Mouse (Mus musculus): ENCODE results near the gene Tubgcp6.

Tubgcp6 gene

DNA sequence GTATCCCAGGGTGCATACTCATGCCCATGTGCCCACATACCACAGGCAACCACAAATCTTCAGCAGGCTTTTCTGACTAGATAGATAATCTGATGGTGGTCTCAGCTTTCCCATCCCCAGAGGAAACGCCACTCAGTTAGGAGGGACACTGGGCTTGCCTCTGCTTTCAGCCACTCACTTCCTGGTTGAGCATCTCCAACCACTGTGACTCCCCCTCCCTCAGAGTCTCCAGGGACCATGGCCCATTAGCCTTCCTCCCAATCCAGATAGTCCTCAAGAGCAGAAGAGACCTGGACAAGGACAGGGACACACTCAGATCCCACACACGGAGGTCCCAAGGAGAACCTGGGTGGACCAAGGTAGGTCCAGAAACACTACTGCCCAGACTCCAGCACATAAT is 20.2 kb upstream of the Tubgcp6 start:
- in situ Hi-C loops (cut with MboI, MseI), result no loop called here

DNA sequence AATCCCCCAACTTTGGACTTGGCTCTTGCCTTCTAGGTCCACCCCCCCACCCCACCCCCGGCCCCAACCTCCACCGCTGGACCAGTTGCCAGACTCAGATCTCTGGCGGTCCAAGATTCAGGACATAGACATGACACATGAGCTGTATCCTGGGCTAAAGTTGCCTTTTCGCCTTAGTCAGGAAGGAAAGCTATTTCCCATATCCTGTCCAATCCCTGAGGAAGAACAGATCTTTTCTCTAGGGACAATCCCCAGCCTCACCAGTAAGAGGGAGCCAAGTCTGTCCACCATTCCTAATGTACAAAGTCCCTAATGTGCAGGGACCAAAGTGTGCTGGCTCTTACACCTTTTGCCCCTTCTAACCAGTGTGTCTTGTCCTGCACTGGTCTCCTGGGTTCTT is 19.0 kb upstream of the Tubgcp6 start:
- in situ Hi-C loops (cut with MboI, MseI), result no loop called here

DNA sequence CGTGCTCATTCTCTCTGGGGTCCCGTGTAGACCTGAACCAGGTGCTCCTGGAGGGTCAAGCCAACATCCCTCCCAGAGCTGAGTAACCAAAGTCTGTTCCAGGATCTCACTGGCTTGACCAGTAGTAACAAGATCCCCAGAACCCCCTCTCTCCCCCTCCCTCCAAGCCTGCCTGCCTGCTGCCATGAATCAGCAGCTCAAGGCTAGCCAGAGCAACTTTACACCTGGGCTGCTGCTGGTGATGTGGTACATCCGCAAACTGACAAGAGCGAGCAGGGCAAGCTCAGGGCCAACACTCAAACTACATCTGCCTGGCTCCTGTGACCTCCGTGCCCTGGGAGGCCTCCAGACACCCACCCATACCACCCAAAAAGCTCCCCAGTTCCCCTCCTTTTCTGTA is 18.5 kb upstream of the Tubgcp6 start:
- in situ Hi-C loops (cut with MboI, MseI), result no loop called here

DNA sequence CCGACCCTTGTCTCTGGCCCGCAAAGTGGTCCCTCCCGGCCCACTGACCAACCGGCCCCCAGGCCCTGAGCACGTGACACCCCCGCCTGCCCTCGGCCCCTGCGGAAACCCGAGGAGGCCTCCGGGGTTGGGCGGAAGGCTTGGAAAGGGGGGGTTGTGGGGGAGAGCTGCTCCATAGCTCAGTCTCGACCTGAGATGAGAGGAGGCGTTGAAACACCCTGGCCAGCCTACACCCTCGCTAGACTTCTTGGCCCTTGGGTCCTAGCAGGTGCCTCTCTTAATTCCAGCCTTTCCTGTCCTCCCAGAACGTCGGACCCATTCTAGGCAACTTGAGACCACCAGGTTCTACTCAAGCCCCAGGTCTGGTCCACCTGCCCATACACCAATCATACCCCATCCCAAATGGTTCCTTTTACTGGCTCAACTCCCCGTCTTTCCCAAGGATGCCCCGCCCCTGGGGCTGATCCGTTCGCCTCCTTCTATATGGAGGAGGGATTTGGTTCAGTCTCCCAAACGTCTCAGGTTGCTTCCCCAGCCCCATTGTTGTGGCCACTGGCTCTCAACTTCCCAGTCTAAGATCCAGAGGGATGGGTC is 17.8 kb upstream of the Tubgcp6 start, which contains the start of gene Mapk12:
TSS of gene Mapk12 (minus strand) at position 45 of the 594 bp plus-strand sequence.
- in situ Hi-C loops (cut with MboI, MseI), result no loop called here

DNA sequence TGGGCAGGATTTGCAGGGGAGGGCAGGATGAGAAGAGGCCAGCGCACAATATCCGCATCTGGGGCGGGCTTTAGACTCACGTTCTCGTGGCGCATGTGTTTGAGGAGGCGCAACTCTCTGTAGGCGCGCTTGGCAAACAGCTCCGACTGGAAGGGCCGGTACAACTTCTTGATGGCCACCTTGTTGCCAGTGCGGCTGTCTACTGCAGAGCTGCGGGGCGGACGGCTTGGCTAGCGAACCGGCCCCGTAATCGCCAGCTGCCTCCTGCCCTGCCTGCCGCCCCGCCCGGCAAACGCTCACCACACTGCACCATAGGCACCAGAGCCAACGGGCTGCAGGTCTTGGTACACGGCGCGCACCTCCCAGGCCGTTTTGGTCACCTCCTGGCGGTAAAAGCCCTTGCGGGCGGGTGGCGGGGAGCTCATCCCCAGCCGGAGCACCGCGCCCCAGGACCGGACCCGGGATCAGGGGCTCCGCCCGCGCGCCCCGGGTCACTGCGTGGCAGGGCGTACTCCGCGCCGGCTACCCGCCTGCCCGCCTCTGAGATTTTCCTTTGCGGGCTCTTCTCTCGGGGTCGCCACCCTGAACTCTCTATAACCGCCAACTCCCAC is 17.2 kb upstream of the Tubgcp6 start:
- in situ Hi-C loops (cut with MboI, MseI), result no loop called here

DNA sequence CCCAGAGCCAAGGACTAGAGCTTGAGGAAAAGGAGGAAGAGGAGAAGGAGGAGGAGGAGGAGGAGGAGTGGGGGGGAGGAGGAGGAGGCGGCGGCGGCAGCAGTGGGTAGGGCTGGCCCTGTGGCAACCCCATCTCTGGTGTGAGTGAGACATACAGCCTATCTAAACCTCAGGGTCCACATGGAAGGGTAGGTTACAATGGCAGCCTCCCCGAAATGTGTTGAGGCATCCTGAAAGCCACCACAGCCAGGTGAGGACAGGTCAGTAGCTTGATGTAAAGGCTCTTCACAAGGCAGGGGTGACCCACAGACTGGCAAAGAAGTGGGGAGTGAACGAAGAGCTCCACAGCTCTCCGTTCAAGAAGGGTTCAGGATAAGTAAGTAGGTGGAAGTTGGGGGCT is 15.6 kb upstream of the Tubgcp6 start:
- in situ Hi-C loops (cut with MboI, MseI), result no loop called here

DNA sequence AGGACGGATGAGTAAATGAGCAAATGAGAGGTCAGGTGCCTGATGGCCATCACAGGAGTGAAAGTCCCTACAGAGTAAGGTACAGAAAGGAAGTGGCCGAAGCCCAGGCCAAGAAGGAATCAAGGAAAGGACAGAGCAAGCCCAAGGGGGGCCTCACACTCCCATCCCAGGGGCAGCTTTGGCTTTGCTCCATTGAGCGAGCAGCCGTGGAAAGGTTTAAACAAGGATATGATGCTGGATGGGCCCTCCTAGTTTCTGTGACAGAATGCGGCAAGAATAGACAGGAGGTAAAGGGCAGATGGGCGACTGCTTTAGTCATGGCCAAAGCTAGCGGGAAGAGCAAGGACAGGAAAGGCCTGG is 15.1 kb upstream of the Tubgcp6 start:
- in situ Hi-C loops (cut with MboI, MseI), result no loop called here

DNA sequence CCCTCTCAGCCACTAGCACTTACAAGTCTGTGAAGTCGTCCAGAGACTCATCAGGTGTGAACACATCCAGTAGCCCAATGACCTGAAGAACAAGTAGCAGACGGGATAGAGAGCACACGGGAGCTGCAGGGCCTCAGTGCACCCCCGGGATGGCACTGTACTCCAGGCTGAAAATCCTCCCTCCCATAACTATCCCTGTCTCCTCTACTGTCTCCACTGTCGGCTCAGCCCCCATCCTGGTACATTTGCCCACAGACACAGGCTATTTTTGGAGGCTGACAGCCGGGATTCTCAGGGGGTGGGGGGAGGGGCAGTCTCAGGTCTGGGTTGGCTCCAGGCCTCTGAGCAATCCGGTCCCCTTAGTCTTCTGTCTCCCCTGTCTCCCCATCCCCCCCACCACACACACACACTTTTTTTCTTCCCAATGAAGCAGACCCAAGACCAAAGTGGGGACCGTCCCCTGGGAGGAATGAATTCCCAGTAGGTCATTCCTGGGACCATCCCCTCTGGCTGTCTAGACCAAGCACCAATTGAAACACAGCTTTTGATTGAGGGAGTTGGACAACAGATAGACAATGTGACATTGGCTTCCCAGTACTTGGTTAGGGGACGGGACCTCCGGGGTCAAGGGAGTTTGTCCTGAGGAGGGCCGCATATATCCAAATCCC is 14.6 kb upstream of the Tubgcp6 start:
- in situ Hi-C loops (cut with MboI, MseI), result no loop called here

DNA sequence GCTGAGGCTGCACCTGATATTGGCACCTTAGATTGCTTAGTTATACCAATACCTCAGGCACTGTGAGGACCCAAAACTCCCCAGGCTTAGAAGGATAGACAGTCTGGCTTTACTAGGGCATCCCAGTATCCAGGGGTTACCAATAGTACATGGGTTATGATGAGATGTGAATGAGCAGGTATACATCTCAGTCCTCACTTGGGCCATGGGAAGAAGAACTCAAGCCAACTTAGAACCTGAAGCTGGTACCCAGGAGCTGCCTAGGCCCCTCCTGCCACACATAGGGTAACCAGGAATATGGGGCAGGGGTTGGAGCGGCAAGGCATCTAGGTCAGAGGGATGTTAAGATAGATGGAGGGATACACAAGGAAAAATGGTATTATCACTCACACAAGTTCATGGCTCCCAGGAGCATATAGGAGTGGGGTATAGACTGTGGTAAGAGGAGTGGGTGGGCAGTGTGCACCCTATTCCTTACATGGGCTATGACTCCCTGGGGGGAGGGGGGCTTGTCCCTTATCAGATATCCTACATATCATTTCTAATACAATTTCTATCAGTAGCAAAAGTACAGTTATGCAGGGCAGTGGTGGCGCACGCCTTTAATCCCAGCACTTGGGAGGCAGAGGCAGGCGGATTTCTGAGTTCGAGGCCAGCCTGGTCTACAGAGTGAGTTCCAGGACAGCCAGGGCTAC is 13.7 kb upstream of the Tubgcp6 start:
- in situ Hi-C loops (cut with MboI, MseI), result no loop called here

DNA sequence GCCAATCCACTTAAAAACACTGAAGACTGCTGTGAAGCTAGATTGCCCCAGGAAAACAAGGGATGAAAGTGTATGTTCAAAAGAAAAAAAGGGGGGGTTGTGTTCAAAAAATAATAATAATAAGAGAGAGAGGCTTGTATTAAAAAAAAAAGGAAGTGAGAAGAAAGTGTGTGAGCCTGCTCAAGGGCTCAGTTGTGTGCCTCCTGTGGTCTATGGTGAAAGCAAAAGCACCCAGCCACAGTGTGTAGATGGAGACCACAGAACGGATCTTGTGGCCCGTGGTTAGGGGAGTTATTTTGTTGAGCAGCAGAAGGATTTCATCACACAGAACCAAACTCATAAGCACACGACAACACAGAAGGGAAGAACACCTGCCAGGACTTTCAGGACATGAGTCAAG is 8.4 kb upstream of the Tubgcp6 start:
- in situ Hi-C loops (cut with MboI, MseI), result no loop called here

DNA sequence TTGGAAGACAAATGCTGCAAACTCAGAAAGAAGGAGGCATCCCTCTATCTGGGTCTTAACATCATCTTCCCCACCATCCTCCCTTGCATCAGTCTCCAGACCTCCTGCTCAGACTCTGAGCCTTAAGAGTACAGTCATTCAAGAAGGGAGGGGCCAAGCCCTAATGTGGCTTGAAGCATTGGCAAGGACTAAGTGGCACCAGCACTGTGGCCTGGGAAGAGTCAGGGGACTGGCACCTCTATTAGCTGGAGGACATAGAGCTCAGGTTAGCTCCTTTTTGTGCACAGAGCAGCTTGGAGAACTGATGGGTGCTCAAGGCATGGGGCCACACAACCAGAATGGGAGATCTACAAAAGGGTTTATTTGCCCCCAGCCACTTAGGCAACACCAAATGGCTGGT is 7.3 kb upstream of the Tubgcp6 start:
- in situ Hi-C loops (cut with MboI, MseI), result no loop called here

DNA sequence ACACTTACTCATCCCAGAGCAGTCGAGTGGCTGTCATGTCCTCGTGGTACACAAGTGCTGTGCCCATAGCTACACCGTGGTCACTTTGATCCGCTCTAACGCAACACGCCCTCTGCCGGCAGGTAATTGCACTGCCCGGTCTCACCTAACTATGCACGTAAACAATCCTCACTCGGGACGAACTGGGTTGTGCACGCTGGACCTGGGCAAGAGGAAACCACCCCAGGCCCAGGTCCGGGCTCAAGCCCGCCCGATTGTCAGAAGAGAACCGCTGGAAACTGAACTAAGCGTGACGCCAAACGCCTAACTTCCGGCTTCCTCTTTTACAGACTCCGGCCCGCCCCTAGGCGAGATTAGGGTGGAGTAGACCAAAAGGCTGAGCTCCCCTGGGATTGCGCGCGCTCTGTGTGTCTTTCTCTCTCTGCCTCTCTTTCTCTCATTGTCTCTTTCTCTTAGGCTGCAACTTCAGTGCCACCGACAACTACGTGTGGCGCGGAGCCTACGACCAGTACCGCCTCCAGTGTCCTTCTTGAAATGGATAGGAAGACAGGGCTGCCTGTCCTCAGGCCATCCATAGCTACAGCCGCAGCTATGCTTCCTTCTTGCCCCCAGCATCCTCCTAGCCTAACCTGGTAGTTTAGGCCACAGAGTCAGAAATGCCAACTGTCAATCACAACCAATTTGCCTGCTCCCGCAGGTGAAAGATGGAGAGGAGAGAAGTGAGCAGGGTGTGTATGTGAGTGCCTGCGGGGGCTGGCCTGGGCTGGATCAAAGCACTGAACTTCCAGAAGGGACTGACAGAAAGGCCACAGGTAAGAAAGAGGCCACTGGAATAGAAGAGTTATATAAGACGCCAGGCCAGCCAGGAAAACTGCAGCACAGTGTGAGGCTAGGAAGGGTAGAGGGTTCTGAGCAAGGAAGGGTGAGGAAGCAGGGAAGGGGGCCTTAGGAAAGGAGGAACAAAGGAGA is 5.8 kb upstream of the Tubgcp6 start, which contains the start of gene Hdac10:
TSS of gene Hdac10 (minus strand) at position 319 of the 969 bp plus-strand sequence.
- in situ Hi-C loops (cut with MboI, MseI), result loop anchor here (5.0 kb wide), 1 partner anchor 64 kb away; no protein-coding TSS in a partner anchor

DNA sequence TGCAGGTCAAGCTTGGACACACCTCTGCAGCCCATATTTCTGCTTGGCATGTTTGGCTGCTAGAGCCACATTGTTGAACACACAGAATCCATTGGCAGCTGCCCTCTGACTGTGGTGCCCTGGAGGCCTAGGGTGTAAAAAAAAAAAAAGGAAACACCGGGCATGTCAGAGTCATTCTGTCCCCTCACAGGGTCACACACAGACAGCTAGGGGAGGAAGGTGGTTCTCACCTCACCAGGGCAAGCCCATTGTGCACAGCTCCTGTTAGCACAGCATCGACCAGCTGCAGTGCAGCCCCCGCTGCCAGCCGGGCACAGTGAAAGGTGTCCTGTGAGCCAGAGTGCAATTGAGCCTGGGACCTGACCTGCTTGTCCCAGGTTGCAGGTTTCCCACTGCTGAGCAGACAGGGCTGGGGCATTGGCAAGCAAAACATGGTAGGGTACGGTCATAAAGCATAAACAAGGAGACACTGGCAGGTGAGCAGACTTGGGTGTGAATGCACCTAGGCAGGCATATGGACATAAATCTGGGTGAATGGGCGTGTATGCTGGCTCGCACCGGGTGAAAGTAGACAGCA is 4.5 kb upstream of the Tubgcp6 start:
- in situ Hi-C loops (cut with MboI, MseI), result loop anchor here (5.0 kb wide), 1 partner anchor 65 kb away; no protein-coding TSS in a partner anchor

DNA sequence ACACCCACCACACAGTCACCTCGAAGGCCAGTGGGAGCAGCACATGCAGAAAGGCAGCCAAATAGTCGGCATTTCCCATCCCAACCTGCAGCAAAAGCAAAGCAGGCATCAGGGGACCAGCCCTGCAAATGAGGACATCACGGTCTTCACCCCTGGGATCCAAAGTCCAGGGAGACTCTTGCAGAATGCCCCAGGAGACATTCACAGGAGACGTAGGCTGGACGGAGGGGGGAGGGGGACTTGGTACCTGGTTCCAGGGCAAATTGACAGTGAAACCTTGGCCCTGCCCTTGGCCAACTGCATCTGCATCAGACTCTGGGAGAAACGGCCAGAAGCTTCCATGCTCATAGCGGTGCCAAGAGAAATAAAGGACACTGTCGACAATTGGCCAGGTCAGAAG is 3.7 kb upstream of the Tubgcp6 start:
- in situ Hi-C loops (cut with MboI, MseI), result loop anchor here (5.0 kb wide), 1 partner anchor 66 kb away; no protein-coding TSS in a partner anchor

DNA sequence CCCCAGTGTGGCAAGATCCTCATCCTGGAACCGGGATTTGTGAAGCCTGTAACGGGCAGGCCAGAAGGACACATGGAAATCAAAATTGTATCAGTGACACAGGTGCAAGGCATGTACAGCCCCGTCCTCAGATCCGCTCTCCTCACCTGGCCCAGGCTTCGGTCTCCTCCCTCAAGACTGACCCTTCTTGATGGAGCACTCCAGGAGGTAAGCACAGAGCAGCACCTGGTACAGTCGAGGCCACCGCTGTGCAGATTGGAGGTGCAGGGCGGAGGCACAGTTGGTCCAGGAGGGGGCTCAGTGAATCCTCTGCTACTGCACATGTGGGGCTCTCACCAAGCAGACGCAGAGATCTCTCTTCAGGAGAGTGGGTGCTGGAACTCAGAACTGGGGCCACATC is 2.4 kb upstream of the Tubgcp6 start:
- in situ Hi-C loops (cut with MboI, MseI), result loop anchor here (5.0 kb wide), 1 partner anchor 67 kb away; no protein-coding TSS in a partner anchor

DNA sequence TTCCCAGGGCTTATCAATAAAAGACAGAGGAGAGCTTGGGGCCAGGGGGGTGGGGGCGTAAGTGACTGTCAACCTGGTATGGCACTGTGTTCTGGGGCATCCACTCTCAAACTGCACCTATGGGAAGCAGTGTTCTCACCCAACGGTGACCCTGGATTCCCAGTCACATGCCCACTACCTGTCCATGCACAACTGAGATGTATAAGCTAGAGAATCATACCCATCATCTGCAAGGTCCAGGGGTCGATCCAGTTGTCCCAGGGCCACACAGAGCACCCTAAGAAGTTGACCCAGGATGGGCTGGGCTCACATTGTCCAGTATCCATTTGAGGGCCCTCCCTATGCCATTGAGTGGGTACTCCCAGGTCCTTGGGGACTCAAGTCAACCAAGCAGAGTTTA is 1.4 kb upstream of the Tubgcp6 start:
- in situ Hi-C loops (cut with MboI, MseI), result no loop called here

DNA sequence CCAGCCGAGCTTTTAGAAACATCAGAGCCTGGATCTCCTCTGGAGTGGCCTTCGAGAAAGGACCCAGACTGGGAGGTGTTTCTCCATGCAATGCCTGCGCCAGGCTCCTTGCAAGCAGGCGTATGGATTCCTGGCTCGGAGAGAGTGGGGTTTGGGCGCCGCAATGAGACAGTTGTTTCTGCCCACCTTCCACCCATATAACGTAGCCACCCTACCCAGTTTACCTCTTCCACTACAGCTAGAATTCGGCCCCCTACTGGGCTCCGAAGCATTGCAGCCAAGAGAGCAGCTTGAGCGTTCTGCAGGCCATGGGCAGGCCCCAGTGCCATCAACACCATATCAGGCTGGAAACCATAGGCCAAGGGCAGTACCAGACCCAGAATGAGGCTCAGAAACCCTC is 683 bp upstream of the Tubgcp6 start:
- in situ Hi-C loops (cut with MboI, MseI), result no loop called here

DNA sequence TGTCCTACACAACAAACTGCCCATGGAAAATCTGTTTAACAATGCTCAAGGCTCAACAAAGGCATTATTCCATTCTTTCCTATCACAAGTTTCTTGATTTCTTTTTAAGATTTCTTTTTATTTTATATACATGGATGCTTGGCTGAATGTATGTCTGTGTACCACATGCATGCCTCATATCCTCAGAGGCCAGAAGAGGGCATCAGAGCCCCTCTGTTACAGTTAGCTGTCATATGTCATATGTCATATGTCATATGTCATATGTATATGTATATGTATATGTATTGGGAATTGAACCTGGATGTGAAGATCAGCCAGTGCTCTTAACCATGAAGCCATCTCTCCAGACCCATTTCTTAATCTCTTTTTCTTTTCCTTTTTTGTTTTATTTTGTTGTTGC is 4.9 kb downstream of the Tubgcp6 start:
- in situ Hi-C loops (cut with MboI, MseI), result no loop called here

DNA sequence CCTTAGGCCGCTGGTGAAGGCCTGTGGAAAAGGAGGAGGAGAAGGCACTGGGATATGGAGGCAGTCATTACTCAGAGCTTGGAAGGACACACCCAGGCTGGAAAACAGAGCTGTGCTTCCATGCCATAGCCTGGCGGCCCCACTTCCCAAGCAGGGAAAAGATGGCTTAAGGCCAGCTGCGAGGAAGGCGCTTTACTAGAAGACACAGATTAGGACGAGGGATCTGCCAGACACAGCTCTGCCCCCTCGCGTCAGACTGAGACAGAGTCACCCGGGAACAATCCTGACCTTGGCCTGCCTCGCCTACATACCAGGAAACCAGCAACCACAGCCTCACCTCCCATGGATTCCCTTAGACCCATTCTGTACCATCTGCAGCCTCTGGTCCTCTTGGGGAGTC is 12.8 kb downstream of the Tubgcp6 start:
- in situ Hi-C loops (cut with MboI, MseI), result no loop called here

DNA sequence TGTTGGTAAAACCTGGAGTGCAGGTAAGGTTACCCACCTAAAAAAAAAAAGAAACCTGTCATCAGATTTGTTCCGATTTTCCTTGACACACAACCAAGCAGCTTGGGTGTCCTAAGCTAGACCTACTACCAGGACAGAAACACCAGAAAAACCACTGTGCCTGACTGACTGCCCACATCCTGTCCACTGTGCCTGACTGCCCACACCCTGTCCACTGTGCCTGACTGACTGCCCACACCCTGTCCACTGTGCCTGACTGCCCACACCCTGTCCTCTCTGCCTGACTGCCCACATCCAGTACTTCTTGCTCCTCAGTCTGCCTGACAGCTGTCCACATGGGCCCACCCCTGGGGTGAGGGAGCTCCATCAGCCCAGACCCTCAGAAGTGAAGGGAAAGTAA is 15.9 kb downstream of the Tubgcp6 start:
- in situ Hi-C loops (cut with MboI, MseI), result no loop called here

DNA sequence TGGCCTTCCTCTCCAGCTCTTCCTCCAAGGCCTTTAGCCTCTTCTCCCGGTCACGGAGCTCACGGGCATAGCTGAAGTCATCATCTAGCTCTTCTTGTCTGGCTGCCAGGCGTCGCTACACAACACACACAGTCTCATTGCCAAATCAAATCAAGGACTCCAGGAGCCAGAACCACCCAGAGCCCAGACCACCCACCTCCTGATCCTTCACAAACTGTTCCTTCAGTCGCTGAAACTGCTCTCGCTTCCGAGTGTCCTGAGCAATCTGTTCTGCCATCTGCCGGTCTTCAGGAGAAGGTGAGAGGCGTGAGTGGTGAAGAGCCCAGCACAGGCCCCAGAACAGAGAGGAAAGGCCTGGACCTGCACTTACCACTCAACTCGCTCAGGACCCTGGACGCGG is 16.8 kb downstream of the Tubgcp6 start:
- in situ Hi-C loops (cut with MboI, MseI), result no loop called here
